Mouse (Mus musculus) lung, embryonic 14.5 days (tissue): ENCODE measurements at regions not wholly inside any gene's neighbourhood (a gene's known extent, or its start where the extent isn't known, plus 50 kb on each side); places are given as distances from the start of the nearest gene placed in this dataset.

Source experiments
- ATAC-seq: fragments of 200-750 bp; cut with Nextera tagmentation; 2 replicates; pipeline ENCODE4 v1.8.0; 2017; ENCODE audit warnings: mild to moderate bottlenecking, moderate TSS enrichment, moderate library complexity; ENCODE audit not compliant: insufficient read depth
- DNase-seq: peaks from one replicate; pipeline ENCODE4 v3.0.0-alpha.2; 2015
- H3K27ac ChIP-seq: fragments of 300-500 bp; sonication (generic); 2 replicates; pipeline ENCODE4 v1.5.1; 2014; ENCODE audit warnings: low read depth, mild to moderate bottlenecking, moderate library complexity
- H3K27me3 ChIP-seq: fragments of 300-500 bp; sonication (generic); 2 replicates; pipeline ENCODE4 v1.6.1; 2014; ENCODE audit warnings: low read length, control low read depth; ENCODE audit not compliant: insufficient read depth
- H3K36me3 ChIP-seq: fragments of 300-500 bp; sonication (generic); 2 replicates; pipeline ENCODE4 v1.6.1; 2014; ENCODE audit warnings: control low read depth; ENCODE audit not compliant: insufficient read depth
- H3K4me1 ChIP-seq: fragments of 300-500 bp; sonication (generic); 2 replicates; pipeline ENCODE4 v1.6.1; 2014; ENCODE audit warnings: antibody characterized with exemption, control low read depth; ENCODE audit not compliant: insufficient read depth
- H3K4me2 ChIP-seq: fragments of 300-500 bp; sonication (generic); 2 replicates; pipeline ENCODE4 v1.6.1; 2014; ENCODE audit warnings: mild to moderate bottlenecking
- H3K4me3 ChIP-seq: fragments of 300-500 bp; sonication (generic); 2 replicates; pipeline ENCODE4 v1.5.1; 2014; ENCODE audit warnings: low read depth, low read length
- H3K9ac ChIP-seq: fragments of 300-500 bp; sonication (generic); 2 replicates; pipeline ENCODE4 v1.6.1; 2014
- H3K9me3 ChIP-seq: fragments of 300-500 bp; sonication (generic); 2 replicates; pipeline ENCODE4 v1.6.1; 2016; ENCODE audit warnings: low read depth, low read length, control low read depth
- CTCF ChIP-seq: IDR thresholded peaks from 2 replicates; pipeline ENCODE4 v1.5.1; 2016; ENCODE audit warnings: antibody characterized with exemption, low read depth
- WGBS: fragments of 180-500 bp; shearing (Covaris S2); extraction: QIAGEN DNeasy Blood & Tissue Kit; methylation state at CpG from one replicate; pipeline ENCODE4 v1.1.7; 2014; 5-methylcytosine and 5-hydroxymethylcytosine counted together

- no peak for DNase-seq
These were observed 135.7 kb downstream of the Hmg20a start for GRCm38 (mm10) chr9:56554096-56554495.

GRCm38 (mm10) chr9:56559618-56560144 is 141.3 kb downstream of the Hmg20a start:
- H3K27ac ChIP-seq = no peak overlapping the region
- peaks cover 5% of the 10 kb centered on the region; the same call in 1 of the 2 replicates for H3K4me1 ChIP-seq
- H3K36me3 ChIP-seq = no peaks in the 10 kb centered on the region
- no peak for DNase-seq
- H3K4me2 ChIP-seq = no peak overlapping the region
- H3K4me3 ChIP-seq = no peak overlapping the region
- H3K27me3 ChIP-seq = no peaks in the 10 kb centered on the region
- no peaks in the 10 kb centered on the region for H3K9me3 ChIP-seq
- H3K9ac ChIP-seq = no peak overlapping the region
- ATAC-seq = no peak
- no peak for TF ChIP-seq CTCF
- 33% methylated on average over 2 of the region's 2 CpGs for WGBS

More at GRCm38 (mm10) chr9:56554096-56554495, 135.7 kb downstream of the Hmg20a start:
- Histone ChIP-seq H3K36me3 (no peaks in the 10 kb centered on the region), H3K4me2 (no peak overlapping the region), H3K27ac (no peak overlapping the region), H3K9me3 (no peaks in the 10 kb centered on the region), H3K9ac (no peak overlapping the region), H3K27me3 (no peaks in the 10 kb centered on the region), H3K4me1 (no peaks in the 10 kb centered on the region), H3K4me3 (no peak overlapping the region)
- no peak for TF ChIP-seq CTCF
- ATAC-seq = no peak
- 39% methylated on average over 6 of the region's 6 CpGs for WGBS

- 44% methylated on average over 7 of the region's 7 CpGs for WGBS
- TF ChIP-seq CTCF = no peak
- no peak overlapping the region for H3K4me2 ChIP-seq
- H3K4me3 ChIP-seq = no peak overlapping the region
- no peak overlapping the region for H3K9ac ChIP-seq
- H3K36me3 ChIP-seq = no peaks in the 10 kb centered on the region
- peaks cover 5% of the 10 kb centered on the region; the same call in 1 of the 2 replicates for H3K4me1 ChIP-seq
- DNase-seq = no peak
- H3K27me3 ChIP-seq = no peaks in the 10 kb centered on the region
- H3K9me3 ChIP-seq = no peaks in the 10 kb centered on the region
- no peak for ATAC-seq
- no peak overlapping the region for H3K27ac ChIP-seq
These were observed 144.0 kb downstream of the Hmg20a start for GRCm38 (mm10) chr9:56562440-56562839.

GRCm38 (mm10) chr9:56564048-56564737 is 145.8 kb downstream of the Hmg20a start:
- TF ChIP-seq CTCF = no peak
- no peaks in the 10 kb centered on the region for H3K9me3 ChIP-seq
- no peak overlapping the region for H3K4me3 ChIP-seq
- no peak overlapping the region for H3K4me2 ChIP-seq
- no peak overlapping the region for H3K9ac ChIP-seq
- no peak overlapping the region for H3K27ac ChIP-seq
- H3K27me3 ChIP-seq = no peaks in the 10 kb centered on the region
- H3K36me3 ChIP-seq = no peaks in the 10 kb centered on the region
- WGBS = 14% methylated on average over 11 of the region's 11 CpGs
- ATAC-seq = no peak
- no peak for DNase-seq
- H3K4me1 ChIP-seq = peaks cover 5% of the 10 kb centered on the region; the same call in 1 of the 2 replicates
